Mouse (Mus musculus) cerebellum, adult 11 months (tissue): ENCODE results near the gene Bglap2.
"Not testable (repeated sequence)": the region's sequence is repeated elsewhere in the genome, so short reads cannot be mapped to it uniquely, and the experiment has no call there.

ENCODE experiments used
- DNase-seq: peaks from one replicate; pipeline ENCODE4 v3.0.0; 2022

Bglap2 gene

DNA sequence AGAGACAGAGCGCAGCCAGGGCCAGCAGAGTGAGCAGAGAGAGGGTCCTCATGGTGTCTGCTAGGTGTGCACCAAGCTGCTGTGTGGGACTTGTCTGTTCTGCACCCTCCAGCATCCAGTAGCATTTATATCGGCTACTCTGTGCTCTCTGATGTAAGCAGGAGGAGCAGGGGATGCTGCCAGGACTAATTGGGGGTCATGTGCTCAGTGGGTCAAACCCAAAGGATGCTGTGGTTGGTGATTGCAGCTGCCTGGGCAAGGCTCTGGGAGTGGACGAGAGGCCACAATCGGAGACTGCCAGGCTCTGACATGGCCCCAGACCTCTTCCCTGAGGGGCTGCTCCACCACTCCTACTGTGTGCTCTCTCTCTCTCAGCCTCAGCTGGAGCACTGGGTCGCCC is at the start of gene Bglap2:
Bglap2 (minus strand) TSS at position 101 of the 400 bp plus-strand sequence.
- not testable (repeated sequence) for DNase-seq

DNA sequence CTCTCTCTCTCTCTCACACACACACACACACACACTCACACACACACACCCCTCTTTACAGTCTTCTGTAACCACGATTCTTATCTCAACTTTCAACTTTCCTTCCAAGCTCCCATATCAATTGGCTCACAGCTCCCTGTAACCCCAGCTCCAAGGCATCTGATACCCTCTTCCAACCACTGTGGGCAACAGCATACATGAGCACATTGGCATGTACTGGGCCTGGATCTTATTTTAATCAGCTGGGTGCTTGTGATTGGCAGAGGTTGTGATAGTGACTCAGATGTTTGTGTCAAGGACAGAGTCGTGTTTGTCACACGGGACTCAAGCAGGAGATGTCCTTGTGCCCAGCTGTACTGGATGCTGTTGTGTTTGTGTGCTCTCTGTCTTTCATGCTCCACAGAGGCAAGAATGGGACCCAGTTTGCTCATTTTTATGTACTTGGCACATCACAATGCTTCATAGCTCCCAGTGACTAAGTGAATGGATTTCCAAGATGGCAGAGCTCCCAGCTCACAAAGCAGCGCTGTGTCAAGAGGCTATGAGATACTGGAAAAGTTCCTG is 48.9 kb upstream of the Bglap2 start:
- no peak for DNase-seq

DNA sequence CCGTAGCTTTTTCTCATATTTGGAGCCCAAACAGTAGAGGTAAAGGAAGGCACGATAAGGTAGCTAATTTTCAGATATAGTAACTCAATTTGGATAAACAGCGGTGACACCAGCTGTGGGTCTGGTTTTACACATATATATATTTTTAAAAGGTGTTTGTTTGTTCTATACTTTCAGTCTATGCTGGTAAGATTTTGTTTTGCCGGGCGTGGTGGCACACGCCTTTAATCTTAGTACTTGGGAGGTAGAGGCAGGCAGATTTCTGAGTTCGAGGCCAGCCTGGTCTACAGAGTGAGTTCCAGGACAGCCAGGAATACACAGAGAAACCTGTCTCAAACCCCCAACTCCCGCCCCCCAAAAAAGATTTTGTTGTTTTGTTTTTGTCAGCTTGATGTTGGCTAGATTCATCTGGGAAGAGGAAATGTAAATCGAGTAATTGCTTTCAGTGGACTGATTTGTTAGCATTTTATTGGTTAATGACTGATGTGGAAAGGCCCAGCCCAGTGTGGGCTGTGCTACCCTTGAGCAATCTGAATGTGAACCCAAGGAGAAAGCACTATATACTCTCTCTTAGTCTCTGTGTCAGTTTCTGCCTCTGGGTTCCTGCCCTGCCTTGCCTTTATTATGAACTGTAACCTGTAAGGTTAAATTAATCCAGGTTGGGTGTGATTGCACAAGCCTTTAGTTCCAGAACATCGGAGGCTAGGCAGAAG is 47.4 kb upstream of the Bglap2 start:
- DNase-seq: no peak

DNA sequence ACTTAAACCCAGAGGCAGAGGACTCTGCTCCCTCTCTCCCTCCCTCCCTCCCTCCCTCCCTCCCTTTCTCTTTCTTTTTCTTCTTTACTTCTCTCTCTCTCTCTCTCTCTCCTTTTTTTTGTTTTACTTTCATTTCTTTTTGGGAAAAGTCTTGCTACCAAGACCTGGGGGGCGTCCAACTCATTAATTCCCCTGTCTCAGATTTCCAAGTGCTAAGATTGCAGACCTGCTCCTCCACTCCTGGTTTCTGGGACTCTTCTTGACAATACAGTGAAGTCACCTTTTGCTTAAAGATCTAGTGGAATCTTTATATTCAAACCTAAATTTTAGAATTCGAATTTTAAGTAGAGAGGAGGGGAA is 46.8 kb upstream of the Bglap2 start:
- DNase-seq: no peak

- peak; percentile 93 for DNase-seq
These were observed 46.3 kb upstream of the Bglap2 start, which contains the start of gene Slc25a44 for GRCm38 (mm10) chr3:88424605-88425329. Gene Slc25a44 (minus strand): TSS chr3:88425139.

- peak; percentile 56 for DNase-seq
These were observed 43.7 kb upstream of the Bglap2 start for GRCm38 (mm10) chr3:88422020-88422720.

DNA sequence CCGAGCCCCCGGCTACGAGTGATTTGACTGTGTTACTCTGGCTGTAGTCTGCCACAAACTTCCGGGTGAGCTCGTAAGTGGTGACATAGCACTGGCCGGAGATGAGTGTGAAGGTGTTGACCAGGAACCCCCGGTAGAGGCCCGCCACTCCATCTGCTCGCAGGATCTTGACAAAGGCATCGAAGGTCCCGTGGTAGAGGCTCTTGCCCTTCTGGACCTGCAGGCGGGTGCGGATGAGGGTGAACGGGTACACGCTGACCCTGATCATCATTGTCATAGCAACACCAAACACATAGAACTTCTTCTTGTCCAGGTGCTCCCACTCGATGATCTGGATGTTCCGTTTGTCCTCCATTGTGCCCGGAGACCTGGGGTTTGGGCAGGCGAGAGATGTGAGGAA is 42.3 kb upstream of the Bglap2 start:
- DNase-seq: no peak

GRCm38 (mm10) chr3:88418016-88418415 is 39.5 kb upstream of the Bglap2 start:
- no peak for DNase-seq

GRCm38 (mm10) chr3:88415668-88416067 is 37.2 kb upstream of the Bglap2 start:
- DNase-seq: no peak

DNA sequence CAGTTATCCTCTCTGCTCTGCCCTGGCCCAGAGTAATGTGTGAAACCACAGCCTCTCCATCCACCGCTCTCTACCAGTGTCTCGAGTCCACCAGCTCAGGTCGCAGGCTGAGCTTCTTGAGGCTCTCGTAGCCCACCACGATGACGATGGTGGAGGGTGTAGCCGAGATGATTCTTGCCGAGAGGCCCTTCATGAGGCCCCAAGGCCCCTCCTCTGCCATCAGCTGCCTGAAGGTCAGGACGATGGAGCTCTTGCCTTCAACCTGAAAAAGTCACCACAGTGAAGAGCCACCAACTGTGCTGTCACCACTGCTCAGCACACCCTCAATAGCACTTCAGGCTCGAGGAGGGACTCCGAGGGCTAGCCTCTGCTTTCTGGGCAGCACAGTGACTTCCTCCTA is 34.1 kb upstream of the Bglap2 start:
- DNase-seq: no peak

- DNase-seq: no peak
These were observed 33.2 kb upstream of the Bglap2 start for GRCm38 (mm10) chr3:88411681-88412080.

- DNase-seq: no peak
These were observed 32.1 kb upstream of the Bglap2 start for GRCm38 (mm10) chr3:88410645-88411031.

DNA sequence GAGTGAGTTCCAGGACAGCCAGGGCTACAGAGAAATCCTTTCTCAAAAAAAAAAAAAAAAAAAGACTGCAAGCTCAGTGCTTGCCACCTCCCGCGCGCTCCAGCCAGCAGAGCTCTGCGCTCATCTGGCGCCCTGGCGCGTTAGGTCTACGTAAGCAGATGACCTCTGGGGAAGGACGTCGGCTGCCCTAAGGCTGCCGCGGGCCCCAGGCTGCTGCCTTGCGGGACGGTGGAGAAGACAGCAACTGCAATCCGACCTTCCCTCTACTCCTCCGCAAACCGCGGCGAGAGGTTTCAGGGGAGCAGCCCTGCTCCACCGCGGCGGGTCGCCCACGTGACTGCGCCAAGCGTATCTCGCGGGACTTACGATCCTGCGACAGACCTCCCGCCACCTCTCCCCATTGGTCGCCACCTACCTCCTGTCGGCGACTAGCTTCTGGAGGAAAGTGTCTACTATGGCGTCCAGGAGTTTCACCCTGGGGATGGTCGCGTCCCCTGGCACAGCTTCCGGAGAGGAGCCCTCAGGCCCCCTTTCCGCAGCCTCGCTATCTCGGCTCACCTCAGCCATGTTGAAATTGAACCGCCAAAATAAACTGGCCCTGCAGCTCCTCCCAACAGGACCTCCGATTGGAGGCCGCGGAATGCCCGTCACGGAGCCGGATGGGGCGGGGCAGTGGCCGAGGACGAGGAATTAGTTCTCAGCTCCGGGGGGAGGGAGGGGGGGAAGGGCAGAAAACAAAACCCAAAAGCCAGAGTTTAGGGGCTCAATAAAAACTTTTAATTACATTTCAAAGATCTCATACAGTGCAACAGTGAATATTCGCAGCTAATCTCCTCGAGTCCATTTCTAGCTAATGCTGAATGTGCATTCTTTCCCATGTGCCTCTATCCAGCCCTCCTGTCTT is 31.5 kb upstream of the Bglap2 start, which contains the start of gene Pmf1:
Pmf1 (minus strand) TSS at position 591 of the 904 bp plus-strand sequence.
- peak; percentile 81 for DNase-seq

- DNase-seq: no peak
These were observed 30.5 kb upstream of the Bglap2 start for GRCm38 (mm10) chr3:88408953-88409352.

GRCm38 (mm10) chr3:88407529-88407928 is 29.0 kb upstream of the Bglap2 start:
- no peak for DNase-seq

DNA sequence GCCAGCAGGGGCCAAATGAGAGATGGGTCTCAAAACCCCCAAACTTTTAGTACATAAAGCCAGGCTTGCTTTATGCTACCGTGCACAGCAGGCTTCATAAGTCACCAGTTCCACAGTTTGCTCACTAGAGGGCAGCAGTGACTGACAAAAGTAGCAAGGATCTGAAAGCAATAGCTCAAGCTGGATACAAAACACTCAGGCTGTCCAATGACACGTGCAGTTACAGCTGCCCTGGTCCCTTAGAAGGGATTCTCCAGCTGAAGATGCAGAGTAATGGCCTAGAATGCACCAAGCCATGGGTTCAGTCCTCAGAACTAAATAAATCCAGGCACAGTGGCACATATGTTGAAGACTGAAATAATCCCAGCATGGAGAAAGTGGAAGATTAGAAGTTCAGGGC is 28.6 kb upstream of the Bglap2 start:
- peak; percentile 55 for DNase-seq

- no peak for DNase-seq
These were observed 25.2 kb upstream of the Bglap2 start for GRCm38 (mm10) chr3:88403522-88404230.

- DNase-seq: peak; percentile 80
These were observed 20.2 kb upstream of the Bglap2 start for GRCm38 (mm10) chr3:88398666-88399065.

DNA sequence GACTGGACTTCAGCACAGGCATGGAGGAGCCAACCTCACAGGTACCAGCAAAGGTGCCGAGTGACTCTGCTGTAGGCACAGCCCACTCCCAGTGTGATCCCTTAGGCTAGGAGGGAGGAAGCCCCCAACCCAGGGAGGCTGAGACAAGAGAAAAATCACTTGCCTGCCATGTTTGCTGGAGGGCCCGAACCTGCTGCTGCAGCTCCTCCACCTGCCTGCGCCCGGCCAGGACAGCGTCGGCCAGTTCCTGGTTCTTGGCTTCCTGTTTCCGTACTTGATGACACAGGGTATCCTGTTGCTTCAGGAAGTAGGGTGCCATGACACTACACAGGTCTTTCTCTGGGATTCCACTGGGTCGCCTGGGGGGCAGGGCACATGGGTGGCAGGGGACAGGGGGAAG is 17.2 kb upstream of the Bglap2 start:
- DNase-seq: no peak

- no peak for DNase-seq
These were observed 16.8 kb upstream of the Bglap2 start for GRCm38 (mm10) chr3:88395288-88395687.

DNA sequence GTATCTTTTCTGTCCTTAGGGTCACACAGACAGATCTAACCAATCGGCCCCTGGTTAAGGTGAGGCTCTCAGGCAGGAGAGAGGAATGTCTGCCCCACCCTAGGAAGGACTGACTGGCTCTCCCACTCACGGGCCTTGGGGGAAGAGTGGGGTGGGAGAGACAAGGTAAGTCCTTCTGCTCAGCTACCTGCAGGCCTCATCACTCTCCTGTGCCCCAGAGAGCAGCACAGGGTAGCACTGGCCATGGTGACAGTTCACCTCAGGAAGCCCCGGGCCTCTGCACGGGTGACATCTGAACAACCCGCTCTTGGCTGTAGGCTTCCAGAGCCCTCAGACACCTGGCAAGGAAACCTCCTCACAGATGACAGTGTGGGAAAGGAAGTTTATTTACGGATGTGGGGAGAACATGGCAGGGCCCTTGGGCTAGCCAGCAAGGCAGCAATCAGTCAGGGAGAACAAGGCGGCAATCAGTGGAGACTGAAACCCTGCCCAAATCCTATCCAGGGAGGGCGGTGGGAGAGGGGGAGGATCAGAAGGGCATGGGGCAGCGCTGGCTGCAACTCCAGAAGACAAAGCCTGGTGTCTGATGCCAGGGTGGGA is 15.4 kb upstream of the Bglap2 start:
- no peak for DNase-seq
